Mouse (Mus musculus) ovary, postnatal 10 days (tissue): ENCODE data around the gene Fyb.

ENCODE experiments used
- DNase-seq: peaks from one replicate; pipeline ENCODE4 v3.0.0; 2022; ENCODE audit warnings: low spot score

The Fyb gene

DNA sequence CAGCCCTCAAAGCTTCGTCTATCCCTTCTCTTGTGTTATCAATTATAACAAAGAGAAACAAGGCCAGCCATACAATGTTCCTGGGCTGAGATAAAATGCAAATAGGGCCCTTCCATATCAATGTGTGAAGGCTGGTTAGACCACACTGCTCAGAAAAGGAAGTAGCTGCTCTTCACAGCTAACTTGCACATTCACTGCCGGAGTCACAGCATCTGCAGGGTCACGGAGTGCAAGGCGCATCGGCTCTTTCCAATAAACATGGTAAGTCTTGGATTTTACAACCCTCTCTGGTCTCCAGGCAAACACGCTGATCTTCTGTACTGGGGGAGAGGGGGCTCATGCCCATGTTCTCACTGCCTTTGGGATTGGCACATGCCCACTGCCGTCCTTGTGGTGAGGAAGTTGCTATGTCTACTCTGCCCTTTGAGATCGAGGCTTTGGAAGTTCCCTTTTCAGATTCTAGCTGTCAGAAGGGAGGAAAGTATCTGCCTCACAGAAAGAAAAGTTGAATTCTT lies at the start of gene Fyb:
Gene Fyb (plus strand): TSS at position 201 of the 515 bp plus-strand sequence.
- DNase-seq = no peak

DNA sequence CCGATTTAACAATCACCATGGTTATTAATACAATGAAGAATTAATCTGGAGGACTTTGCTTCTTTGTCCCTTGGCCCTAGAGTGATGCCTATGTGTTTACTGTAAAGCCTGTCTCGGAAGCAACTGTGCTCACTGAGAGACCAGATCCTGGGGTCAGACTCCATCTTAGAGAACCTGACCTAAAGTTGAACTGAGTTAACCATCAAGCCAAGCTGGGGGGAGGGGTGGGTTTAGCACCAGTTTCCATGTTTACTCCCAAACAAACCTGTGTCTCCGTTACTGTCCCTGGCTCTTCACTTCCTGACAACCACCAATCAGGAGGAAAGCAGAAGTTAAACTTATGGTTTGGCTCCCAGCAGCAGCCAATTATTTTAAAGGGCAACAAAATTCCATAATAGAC lies 39.1 kb upstream of the Fyb start:
- DNase-seq = no peak

DNA sequence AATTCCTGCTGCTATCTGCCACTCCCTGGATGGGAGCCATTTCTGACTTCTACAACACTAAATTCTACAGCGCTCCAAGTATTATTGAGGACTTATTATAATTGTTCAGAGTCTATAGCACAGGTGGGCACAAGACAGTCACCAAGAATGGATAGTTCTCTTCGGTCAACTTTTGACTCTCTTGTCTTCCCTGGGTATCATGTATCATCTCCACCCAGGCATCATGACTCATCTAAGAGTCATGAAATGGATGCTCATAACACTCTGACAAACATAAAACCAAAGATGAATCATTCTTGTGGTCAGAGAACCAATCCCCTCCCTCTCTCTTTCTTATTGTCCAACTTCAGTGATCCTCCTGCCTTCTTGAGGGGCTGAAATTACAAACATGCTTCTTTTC lies 30.3 kb upstream of the Fyb start:
- no peak for DNase-seq

DNA sequence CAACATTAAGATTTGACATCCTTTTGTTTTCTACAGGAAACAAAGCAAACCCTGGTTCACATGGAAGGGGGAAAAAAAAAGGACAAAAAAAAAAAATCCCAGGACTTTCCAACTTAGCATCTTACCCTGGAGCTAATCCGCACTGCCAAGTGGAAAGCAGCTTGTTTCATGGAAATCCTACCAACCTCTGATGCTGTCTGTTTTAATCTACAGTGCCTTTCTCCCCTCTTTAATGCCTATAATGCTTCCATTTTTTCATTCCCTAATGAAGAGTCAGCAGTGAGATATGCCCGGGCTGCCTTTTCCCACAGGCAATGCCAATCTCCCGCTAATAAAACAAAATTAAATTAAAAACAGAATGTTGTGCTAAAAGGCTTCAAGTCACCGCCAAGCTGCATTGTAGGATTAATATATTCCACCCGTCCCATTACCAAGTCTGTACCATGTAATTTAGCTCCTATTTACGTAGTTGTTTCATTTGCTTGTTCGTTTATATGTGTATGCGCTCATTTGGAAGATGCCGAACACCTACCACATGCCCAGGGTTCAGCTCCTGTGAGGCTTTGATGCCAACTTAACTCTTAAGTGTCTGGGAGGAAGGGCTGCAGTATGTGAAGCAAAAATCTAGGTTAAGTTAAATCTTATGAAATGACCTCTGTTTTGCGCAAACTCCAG lies 24.1 kb upstream of the Fyb start:
- DNase-seq = no peak

DNA sequence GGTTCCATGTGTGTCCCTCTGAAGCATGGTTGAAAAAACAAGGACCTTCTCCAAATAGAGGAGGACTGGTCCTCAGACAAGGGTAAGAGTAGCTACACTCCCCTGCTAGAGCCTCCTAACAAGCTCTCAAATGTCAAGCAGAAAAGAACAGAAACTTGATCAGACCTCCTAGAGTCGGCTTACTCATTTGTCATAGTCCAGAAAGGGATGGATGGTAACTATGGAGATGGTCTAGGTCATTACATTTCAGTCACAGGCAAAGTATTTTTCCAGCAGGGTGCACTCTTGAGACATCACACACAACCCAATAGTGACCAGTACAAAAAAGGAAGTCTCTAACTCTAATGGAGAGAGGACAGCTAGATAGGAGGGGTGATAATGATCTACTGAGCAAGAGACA lies 21.9 kb upstream of the Fyb start:
- DNase-seq = no peak

DNA sequence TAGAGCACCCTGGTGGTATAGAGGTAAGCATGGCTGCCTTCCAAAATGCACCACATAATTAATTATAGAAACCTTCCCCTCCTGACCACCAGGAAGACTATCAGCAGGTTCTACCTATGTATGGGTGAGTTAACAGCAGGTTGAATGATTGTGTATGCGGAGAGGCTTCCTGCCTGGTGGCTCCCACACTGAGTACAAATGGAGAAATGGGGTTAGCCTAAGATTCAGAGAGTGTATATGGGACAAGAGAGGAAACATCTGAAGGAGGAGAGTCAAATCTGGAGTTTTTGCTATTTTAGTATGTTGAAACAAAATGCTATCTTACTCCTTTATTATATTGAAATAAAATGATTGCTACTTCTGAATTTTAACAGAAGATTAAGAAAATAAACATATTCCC lies 5.1 kb upstream of the Fyb start:
- no peak for DNase-seq

DNA sequence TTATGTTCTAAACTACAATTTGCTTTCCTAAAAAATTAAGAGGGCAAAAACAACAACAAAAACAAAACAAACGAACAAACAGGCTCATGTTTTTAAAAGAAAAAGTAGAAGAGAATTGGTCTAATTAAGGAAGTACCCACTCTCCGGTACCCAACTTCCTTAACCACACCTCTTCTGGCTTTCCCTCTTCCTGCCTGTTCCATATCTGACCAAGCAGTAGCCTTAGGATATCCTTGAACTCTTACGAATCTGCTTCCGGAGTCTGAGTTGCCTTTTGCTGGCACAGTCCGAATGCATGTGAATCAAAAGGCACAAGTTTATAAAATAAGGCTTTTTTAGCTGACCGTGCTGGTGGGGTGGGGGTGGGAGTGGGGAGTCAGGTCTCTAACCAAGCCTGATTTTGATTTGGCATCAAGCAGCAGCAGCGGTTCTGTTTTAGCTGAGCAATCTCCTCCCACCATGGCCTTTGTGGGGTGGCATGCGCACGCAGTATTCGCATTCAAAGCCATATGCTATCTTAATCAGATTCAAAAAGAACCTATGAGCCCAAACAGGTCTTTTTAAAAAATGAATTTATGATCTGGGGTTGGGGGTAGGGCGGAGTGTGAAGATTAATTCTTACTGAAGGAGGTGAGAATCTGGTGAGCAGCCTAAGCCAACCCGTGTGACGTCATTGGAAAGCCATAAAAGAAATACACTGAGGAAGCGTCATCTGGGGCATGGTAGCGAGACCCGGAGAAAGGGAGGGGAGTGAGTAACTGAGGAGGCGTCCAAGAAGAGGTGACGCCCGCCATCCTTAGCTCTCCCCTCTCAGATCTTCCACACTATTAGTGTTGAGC lies 3.0 kb upstream of the Fyb start:
- DNase-seq = no peak

DNA sequence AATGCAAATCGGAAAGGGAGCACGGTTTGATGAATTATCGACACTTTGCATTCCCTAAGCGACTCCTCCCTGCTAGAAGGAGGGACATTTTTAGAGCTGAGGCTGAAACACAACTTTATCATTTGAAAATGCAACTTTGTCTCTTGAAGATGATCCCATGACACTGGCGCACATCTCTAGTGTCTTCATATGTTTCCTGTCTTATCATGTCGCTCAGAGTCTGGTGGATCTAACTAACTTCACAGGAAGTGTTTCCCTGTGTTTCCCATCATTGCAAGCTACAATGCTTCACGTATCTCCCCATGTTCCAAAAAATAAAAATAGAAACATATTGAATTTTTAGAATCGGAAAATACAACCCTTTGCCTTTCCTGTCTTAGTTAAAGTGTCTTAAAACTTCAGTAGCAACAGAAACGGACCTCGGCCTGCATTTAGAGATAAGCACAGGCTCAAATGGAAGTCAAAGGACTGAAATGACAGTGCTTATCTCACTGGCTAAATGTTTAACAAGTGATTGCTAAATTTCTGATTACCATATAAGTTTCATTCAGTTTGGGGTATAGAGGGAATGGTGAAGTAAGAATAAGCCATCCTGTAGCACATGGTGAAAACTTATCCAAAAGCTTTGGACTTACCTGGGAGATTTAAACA lies 2.0 kb upstream of the Fyb start:
- no peak for DNase-seq

DNA sequence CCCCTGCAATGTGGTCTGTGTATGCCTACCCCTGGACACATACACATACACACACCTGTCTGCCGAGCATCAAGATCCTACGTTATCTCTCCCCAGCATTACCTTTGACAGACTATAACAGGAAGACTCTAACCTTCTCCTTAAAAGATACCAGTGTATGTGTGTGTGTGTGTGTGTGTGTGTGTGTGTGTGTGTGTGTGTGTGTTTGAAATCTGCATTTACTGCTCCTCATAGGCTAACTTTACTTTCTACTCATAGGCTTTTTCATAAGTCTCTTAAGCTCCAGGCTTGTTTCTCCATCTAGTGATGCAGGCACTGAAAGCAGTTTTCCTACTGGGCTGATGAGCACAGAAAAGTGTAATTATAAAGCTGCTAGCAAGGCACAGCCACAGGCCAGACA lies 2.1 kb downstream of the Fyb start:
- DNase-seq = no peak

DNA sequence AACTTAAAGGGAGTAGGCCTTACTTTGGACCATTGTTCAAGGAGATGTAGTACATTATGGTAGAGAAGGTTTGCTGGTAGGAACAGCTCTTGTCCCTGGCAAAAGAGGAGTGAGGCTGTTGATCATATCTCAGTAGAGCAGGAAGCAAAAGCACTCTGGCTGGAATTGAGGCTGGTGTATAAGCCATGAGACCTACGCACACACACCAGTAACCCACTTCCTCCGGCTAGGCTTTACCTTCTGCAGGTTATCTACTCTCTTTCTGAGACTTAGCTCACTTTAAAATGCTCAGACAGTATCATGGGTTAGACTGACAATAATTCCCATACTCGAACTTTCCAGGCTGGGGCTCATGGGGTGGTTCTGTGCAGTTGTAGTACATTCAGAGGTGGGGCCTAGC lies 2.7 kb downstream of the Fyb start:
- DNase-seq = no peak

DNA sequence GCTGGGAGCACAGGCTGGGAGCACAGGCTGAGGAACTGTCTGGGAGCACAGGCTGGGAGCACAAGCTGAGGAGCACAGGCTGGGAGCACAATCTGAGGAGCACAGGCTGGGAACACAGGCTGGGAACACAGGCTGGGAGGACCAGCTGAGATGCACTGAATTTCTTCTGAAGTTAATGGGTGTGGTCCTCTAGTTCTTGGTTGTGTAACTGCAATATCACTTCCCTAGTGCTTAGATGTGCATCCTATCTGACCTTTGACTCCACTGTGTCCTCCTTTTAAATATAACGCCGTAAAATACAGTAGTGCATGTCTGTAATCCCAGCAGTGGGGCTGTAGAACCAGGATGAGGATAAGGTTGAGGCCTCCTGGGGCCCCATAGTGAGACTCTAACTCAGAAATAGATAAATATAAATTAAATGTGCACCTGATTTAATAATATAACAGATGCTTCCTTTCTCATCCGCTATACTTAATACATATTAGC lies 11.2 kb downstream of the Fyb start:
- DNase-seq = no peak

DNA sequence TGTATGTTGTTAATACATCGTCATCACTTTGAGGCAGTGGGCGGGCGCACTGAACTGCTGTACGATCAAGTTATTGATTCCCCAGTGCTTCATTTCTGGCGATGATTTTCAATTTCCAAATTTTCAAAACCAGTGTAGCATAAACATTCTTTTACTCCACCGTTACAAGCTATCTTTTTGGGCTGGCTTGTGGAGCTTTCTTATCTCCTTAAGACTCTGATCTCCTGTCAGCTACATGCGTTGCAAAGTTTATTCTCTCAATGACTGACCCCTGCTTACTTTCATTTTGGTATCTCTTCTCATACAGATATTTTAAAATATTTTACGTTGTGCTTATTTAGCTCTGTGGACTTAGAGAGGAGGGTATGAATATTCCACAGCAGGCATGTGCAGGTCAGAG lies 11.9 kb downstream of the Fyb start:
- no peak for DNase-seq

DNA sequence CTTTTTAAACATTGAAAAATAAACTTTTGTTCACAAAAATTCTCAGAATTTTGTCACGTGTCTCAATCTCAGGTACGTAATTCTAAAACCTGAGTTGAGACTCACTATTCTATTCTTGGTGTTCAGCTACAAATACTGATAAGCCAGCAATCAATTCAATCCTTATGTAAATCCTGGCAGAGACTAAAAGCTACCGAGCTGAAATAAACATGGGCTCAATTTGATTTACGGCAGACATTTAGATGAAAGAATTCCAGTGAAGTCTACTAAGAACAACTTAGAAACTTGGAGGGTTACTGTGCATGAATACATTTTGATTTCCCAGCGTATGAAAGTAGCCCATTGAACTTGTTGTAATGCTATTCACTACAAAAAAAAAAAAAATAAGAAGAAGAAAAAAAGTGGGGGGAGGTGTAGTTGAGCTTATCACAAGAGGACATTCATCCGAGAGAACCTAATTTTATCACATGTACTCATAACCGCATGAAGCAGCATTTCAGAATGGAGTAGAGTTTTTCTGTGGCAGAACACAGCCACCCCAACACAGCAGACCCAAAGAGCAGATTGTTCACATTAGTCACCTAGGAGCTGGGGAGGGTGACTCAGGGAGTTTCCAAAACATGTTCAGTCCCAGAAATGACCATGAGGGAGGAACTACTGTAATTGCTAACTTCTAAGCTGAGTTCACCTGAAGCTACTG lies 17.1 kb downstream of the Fyb start:
- no peak for DNase-seq

DNA sequence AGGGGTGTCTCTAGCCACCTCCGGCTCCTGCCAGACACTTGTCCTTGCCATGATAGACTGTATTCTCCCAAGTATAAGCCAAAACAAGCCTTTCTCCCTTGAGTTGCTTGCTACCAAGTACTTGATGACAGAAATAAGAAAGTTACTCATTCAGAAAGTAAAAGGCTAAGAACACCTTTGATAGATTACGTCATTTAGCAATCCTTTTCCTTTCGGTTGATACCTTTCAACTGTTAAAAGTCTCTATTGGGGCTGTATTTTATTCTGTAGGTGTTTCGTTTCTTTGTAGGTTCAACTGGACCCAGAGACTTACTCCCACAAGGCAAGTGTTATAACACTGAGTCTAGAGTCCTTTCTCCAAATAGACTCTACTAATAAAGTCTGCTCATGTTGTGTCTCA lies 26.3 kb downstream of the Fyb start:
- DNase-seq = no peak

DNA sequence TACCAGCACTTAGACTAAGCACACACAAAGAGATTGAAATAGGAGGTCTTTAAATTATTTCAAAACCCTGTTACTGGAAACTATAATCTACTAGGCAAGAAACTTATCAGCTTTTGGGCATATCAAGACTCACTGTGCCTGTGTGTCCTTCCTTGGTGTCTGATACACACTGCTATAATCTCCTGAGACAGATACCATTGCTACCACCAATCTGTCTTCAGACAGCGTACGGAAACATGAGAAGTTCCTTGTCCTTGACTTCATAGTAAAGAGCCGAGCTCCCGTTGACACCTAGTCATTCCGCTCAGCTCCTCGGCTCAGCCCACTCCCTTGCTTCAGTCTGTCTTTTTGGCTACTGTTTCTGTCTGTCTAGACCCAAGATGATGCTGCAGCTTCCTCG lies 29.2 kb downstream of the Fyb start:
- no peak for DNase-seq

DNA sequence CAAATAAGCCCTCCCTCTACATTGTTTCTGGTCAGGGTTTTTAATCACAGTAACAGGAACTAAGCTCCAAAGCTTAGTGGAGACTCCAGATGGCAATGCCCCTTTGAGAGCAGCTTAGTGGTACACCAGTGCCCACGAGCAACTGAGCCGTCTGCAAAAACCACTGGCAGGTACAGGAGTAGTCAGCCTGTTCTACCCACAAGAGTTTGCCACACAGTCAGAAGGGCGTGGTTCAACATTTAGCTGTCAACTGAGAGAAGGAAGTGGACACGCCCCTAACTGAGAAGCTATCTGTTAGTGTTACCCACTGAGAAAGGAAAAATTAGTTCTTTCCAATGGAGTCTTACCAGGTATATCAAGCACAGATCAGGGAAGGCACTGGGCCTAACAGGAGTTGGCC lies 32.1 kb downstream of the Fyb start:
- DNase-seq = no peak

DNA sequence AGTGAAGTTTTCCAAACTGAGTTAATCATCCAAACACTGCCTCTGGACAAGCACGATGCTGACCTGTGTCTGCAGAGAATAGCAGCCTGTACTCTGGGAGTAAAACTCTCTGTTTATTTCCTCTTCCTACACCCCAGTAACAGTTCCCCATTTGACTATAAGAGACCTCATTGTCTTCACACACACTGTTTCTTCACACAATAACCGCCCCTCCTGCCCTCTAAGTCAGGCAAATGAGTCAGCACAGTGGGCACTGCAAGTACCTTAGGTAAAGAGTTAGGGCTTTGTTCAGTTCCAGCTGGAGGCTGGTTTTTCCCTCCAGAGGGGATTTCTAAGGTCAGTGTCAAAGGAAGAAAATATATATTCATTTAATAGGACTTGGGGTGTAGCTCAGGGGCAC lies 32.9 kb downstream of the Fyb start:
- no peak for DNase-seq

DNA sequence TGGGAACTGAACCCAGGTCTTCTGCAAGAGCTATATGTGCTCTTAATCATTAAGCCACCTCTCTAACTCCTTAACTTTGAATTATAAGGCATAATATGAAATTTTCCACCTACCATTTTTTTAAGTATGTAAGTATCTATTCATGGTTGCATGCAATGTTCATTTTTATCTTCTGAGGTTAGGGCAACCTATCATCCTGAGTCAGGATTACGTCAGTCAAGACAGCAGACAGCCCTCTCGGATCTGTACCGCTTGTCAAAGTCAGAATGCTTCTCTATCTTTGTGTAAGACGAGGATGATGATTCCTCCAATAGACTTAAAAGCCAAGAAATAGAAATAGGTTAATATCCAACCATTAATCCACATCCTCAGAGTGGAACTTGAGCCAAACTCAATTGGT lies 33.6 kb downstream of the Fyb start:
- no peak for DNase-seq

DNA sequence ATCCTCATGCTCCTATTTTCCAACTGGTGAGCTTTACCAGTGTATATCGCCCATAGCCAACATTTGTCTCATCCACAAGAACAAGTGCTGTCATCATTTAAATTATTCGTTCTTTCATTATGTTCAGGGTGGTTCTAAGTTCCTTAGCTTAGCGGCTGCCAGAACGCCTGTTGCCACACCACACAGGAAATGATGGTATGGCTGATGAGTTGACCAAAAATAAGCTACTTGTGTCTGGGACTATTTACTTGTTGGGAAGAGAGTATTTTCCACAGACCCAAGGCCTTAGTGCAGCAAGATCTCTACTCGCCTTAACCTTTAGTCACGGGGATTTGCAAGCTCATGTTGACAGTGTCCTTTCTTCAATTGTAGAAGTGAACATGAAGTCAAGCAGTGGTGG lies 34.3 kb downstream of the Fyb start:
- no peak for DNase-seq

DNA sequence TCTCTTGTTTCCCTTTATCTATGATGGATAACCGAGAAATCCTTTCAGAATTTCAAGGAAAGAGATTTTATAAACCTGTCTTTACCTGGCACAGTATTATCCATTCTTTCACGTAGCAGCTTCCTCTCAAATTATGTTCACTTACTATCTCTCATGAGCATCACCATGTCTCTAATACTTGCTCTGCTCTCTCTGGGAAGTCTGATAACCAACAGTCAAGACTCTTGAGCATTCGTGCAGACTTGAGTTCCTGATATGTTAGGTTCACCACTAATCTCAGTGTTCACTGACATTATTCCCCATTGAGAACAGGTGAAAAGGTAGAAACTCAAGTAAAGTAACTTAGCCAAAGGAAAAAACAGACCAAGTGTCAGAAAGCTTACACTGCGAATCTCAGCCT lies 34.9 kb downstream of the Fyb start:
- no peak for DNase-seq

DNA sequence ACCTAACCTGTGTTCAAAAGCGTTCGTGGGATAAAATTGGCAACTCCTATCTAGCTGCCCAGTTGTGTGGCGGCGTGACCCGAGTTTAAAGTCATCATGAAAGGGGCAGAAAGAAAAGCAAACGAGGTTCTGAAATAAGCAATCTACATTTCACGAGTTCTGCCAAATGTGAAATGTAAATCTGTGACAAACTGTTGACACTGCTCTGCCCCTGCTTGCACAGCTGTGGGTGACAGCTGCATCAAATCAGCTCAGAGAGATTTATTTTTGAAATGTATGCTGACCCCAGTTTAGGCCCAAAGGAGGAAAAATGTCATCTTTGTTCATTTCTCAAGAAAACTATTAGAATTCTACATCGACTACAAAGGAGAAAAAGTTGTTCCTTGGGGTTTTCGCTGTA lies 36.5 kb downstream of the Fyb start:
- no peak for DNase-seq

DNA sequence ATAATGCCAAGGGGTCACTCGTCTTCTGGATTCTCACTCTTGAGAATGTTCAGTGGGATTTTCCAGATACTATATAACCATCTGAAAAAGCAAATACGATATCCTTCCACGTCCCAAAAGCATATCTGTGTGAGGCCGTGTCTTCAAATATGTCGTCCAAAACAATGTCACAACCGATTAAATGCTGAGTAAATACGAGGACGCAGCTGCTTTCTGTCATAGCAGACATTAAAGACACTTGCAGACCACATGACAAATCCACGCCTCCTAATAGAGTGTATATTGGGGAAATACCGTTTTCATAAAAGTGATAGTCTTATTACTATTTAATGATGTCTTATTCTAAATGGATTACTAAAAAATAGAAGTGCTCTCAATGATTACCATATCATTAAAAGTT lies 38.0 kb downstream of the Fyb start:
- DNase-seq = no peak
